Mouse (Mus musculus) forebrain, embryonic 16.5 days (tissue): Measurements from ENCODE around the gene Pfpl. TPM values are rescaled to one million over a fixed set of nuclear protein-coding genes. Genes with fewer than 3 reads are reported as not detected.
A peak's percentile ranks its signal among the peaks of the same experiment; 100 is the strongest.

Experiments used
- ATAC-seq: fragments of 200-750 bp; cut with Nextera tagmentation; 2 replicates; pipeline ENCODE4 v1.8.0; 2017; ENCODE audit warnings: mild to moderate bottlenecking, moderate library complexity
- H3K27ac ChIP-seq: fragments of 300-500 bp; sonication (generic); 2 replicates; pipeline ENCODE4 v1.5.1; 2014; ENCODE audit warnings: low read length, control low read depth
- H3K27me3 ChIP-seq: fragments of 300-500 bp; sonication (generic); replicated peaks from 2 replicates; pipeline ENCODE4 v1.6.1; 2014; ENCODE audit warnings: low read length; ENCODE audit not compliant: control insufficient read depth, insufficient read depth
- H3K36me3 ChIP-seq: fragments of 300-500 bp; sonication (generic); 2 replicates; pipeline ENCODE4 v1.6.1; 2014; ENCODE audit not compliant: control insufficient read depth, insufficient read depth
- H3K4me1 ChIP-seq: fragments of 300-500 bp; sonication (generic); replicated peaks from 2 replicates; pipeline ENCODE4 v1.6.1; 2014; ENCODE audit warnings: low read length; ENCODE audit not compliant: control insufficient read depth, insufficient read depth
- H3K4me2 ChIP-seq: fragments of 300-500 bp; sonication (generic); 2 replicates; pipeline ENCODE4 v1.6.1; 2014; ENCODE audit warnings: mild to moderate bottlenecking, low read length, control low read depth
- H3K4me3 ChIP-seq: fragments of 300-500 bp; sonication (generic); replicated peaks from 2 replicates; pipeline ENCODE4 v1.5.1; 2014; ENCODE audit warnings: mild to moderate bottlenecking, low read length, control low read depth
- H3K9ac ChIP-seq: fragments of 300-500 bp; sonication (generic); replicated peaks from 2 replicates; pipeline ENCODE4 v1.6.1; 2014; ENCODE audit warnings: low read depth, low read length, control low read depth
- H3K9me3 ChIP-seq: fragments of 300-500 bp; sonication (generic); 2 replicates; pipeline ENCODE4 v1.6.1; 2016; ENCODE audit warnings: low read length; ENCODE audit not compliant: control insufficient read depth
- WGBS: fragments of 180-500 bp; shearing (Covaris S2); extraction: QIAGEN DNeasy Blood & Tissue Kit; methylation state at CpG from one replicate; pipeline ENCODE4 v1.1.7; 2014; 5-methylcytosine and 5-hydroxymethylcytosine counted together
- polyA plus RNA-seq: library from polyadenylated mRNA; unstranded; fragments of >200 nt; fragmentation: Nextera tagmentation; extraction: Ambion mirVana; gene quantifications from 2 replicates; pipeline ENCODE4 v1.2.1, GENCODE M21; 2015

Gene Pfpl
- polyA plus RNA-seq, 1 experiment from 2014 or later, result not detected

DNA sequence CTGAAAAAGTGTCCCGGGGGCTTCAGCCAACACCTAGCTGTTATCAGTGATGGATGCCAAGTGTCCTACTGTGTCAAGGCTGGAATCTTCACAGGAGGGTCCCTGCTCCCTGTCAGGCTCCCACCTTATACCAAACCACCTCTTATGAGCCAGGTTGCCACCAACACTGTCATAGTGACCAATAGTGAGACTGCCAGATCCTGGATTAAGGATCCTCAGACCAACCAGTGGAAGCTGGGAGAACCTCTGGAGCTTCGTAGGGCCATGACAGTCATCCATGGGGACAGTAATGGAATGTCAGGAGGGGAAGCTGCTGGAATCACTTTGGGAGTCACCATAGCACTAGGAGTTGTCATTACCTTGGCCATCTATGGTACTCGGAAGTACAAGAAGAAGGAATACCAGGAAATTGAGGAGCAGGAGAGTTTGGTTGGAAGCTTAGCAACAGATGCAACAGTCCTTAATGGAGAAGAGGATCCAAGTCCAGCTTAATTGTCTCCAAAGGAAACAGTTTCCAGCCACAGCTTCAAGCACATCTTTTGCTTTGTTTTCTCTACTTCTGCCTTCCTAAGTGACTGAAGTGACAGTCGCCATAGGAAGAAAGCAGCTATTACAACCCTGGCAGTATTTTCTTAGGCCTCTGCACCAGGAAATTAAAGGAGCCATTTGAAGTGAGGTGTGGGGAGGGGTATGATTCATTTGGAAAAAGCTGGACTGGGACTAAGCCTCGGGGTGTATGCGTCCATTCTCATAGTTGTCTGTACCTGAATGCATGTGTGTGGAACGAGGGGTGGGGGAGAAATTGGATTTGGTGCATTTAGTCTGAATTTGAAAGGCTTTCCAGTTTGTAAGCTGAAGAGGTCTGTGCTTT, 35.4 kb downstream of the Pfpl start:
- no peaks in the 10 kb centered on the region for H3K9me3 ChIP-seq
- H3K27ac ChIP-seq, result no peak overlapping the region
- peak; percentile 11; the same call in 1 of the 2 replicates for ATAC-seq
- no peaks in the 10 kb centered on the region for H3K4me1 ChIP-seq
- no peak overlapping the region for H3K9ac ChIP-seq
- 56% methylated on average over 7 of the region's 7 CpGs for WGBS
- 0 out of 2 replicates have a peak, but pooled peaks cover 1% of the 10 kb centered on the region for H3K36me3 ChIP-seq
- H3K27me3 ChIP-seq, result no peaks in the 10 kb centered on the region
- no peak overlapping the region for H3K4me2 ChIP-seq
- H3K4me3 ChIP-seq, result no peak overlapping the region

DNA sequence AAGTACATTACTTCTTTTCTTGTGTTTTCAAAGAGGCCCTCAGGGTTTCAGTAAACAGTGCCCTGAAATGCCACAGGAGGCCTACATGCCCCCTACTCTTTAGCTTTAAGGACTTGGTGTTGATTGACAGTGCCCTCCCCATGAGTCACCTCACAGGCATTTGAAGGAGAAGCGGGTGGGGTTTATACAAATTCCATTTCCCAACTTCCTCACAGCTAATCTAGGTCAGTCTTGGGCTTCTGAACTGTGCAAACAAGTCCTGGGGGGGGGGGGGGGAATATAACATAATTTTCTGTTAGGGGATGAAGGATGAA, 36.0 kb downstream of the Pfpl start:
- no peaks in the 10 kb centered on the region for H3K27me3 ChIP-seq
- no peaks in the 10 kb centered on the region for H3K9me3 ChIP-seq
- ATAC-seq, result peak; percentile 48
- no peak overlapping the region for H3K4me2 ChIP-seq
- H3K9ac ChIP-seq, result no peak overlapping the region
- no peak overlapping the region for H3K27ac ChIP-seq
- H3K4me1 ChIP-seq, result no peaks in the 10 kb centered on the region
- no peak overlapping the region for H3K4me3 ChIP-seq
- 0 out of 2 replicates have a peak, but pooled peaks cover 2% of the 10 kb centered on the region for H3K36me3 ChIP-seq
- 18% methylated on average over 1 of the region's 1 CpGs for WGBS

DNA sequence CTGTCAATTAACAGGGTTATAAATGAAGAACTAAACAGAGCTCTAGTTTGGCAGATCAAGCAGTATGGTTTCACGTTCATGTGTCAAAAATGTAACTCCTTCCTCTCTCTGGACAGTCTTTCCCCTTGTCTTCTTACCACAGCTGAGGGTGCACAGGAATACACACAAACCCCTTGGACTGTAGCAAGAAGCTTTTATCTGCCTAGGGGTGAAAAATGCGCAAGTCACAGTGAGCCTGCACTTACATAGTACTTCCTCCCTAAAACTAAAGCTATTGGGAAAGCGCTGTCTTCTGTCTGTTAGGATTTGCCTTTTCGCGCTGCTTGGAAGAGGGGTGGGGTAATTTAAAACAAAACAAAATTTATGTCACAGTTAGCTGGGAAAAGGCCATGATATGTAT, 36.4 kb downstream of the Pfpl start:
- no peak for ATAC-seq
- H3K9me3 ChIP-seq, result no peaks in the 10 kb centered on the region
- WGBS, result 76% methylated on average over 5 of the region's 5 CpGs

DNA sequence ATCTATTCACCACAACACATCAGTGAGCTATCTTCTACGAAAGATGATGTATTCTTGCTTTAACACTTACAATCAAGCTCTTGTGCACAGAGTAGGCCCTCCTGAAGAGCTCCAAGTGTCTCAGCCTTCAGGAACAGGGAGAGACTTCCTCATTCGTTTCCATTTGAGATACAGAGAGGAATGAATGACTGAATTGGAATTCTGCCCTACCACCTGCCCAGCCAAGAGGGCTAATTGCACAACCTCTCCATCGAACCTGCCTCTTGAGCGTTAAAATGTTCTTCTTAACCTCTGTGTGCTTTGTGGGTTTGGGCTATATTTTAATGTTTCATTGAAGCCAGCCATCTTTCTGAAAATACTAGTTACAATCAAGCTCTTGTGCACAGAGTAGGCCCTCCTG, 37.0 kb downstream of the Pfpl start:
- Histone ChIP-seq H3K27me3 (no peaks in the 10 kb centered on the region), H3K4me2 (no peak overlapping the region), H3K9ac (no peak overlapping the region), H3K4me3 (no peak overlapping the region), H3K4me1 (no peaks in the 10 kb centered on the region), H3K9me3 (no peaks in the 10 kb centered on the region), H3K27ac (no peak overlapping the region), H3K36me3 (peaks cover 9% of the 10 kb centered on the region)
- ATAC-seq, result no peak
- WGBS, result 61% methylated on average over 4 of the region's 4 CpGs

More for the DNA sequence above, 36.4 kb downstream of the Pfpl start:
- Histone ChIP-seq H3K36me3 (peaks cover 5% of the 10 kb centered on the region), H3K4me1 (no peaks in the 10 kb centered on the region), H3K27me3 (no peaks in the 10 kb centered on the region), H3K9ac (no peak overlapping the region), H3K4me3 (no peak overlapping the region), H3K4me2 (no peak overlapping the region), H3K27ac (no peak overlapping the region)

DNA sequence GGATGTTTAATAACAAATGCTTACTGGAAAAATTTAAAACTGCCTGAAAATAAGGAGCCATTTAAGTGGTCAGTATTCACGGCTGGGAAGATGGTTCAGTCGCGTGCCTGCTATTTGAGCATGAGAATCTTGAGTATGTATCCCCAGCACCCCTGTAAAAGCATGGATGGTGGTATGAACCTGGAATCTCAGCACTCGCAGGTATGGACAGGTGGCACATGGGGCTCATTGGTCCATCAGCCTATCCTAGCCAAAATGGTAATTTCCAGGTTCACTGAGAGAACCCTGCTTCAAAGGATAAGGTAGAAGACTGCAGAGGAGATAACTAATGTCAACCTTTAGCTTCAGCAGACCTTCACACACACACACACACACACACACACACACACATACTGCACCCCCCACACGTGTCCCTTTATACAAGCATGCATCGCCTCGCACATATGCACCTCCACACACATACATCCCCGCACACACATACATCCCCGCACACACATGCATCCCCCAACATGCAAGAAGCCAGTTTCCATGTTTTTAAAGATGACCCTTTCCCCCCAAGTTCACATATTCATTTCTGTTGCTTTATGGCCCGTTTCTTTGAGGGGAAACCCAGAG, 37.9 kb downstream of the Pfpl start:
- ATAC-seq, result no peak

DNA sequence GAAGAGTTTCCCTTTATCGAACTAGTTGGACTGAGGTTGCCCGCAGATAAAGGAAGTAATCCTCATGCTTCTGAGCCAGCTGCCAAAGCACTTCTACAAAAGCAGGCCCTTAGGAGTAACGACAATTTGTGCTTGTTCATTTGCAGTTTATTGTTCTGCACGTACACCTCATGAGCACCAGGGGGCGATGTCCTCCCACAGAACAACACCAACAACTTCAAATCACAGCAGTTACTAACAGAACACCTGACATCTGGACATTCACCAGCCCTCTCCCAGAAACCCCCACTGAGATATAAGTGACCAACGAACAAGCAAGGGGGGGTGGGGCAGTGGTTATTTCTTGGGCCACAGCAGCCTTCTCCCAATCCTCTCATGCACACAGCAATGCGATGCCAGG, 38.5 kb downstream of the Pfpl start:
- 21% methylated on average over 7 of the region's 7 CpGs for WGBS
- Histone ChIP-seq H3K4me1 (no peaks in the 10 kb centered on the region), H3K9ac (no peak overlapping the region), H3K4me3 (no peak overlapping the region), H3K27ac (no peak overlapping the region), H3K4me2 (no peak overlapping the region), H3K9me3 (no peaks in the 10 kb centered on the region), H3K27me3 (no peaks in the 10 kb centered on the region), H3K36me3 (peaks cover 9% of the 10 kb centered on the region)
- peak; percentile 60 for ATAC-seq

More for the DNA sequence above, 37.9 kb downstream of the Pfpl start:
- H3K36me3 ChIP-seq, result peaks cover 9% of the 10 kb centered on the region
- no peaks in the 10 kb centered on the region for H3K9me3 ChIP-seq
- no peaks in the 10 kb centered on the region for H3K27me3 ChIP-seq
- no peaks in the 10 kb centered on the region for H3K4me1 ChIP-seq
- H3K9ac ChIP-seq, result no peak overlapping the region
- no peak overlapping the region for H3K27ac ChIP-seq
- no peak overlapping the region for H3K4me2 ChIP-seq
- WGBS, result 93% methylated on average over 10 of the region's 10 CpGs
- no peak overlapping the region for H3K4me3 ChIP-seq

DNA sequence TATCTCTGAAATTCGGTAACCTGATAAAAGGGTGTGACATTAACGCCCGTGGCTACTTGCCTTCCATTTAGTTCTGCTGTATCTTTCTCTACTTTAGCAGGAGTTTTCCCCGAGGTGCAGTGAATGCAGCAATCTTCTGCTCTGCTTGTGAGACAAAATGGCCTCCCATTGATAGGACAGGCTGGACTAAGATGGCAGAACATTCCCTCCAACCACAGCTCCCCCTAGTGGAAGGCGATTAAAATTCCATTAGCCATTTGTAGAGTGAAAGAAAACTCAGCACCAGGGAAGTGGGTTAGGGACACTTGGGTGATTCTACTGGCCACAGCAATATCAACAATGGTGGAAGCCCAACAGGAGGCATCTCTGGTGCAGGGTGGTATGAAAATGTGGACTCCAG, 39.7 kb downstream of the Pfpl start:
- 84% methylated on average over 5 of the region's 5 CpGs for WGBS
- ATAC-seq, result no peak

DNA sequence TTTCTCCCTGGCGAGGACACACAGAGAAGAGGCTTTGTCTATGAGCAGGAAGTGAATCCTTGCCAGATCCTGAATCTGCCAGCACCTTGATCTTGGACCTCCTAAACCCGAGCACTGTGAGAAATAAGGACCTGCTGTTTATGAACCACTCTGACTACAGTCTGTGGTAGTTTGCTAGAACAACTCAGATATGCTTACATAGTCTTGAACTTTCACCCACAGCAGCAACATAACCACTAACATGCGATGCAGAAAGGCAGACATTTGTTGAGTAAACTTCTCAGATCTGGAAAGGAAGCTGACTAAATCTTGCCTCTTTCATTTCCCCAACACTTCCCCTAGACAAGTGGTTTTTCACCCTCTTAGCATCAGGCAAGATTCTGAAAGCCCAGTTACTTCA, 44.2 kb downstream of the Pfpl start:
- Histone ChIP-seq H3K27me3 (no peaks in the 10 kb centered on the region), H3K4me3 (no peak overlapping the region), H3K9ac (no peak overlapping the region), H3K9me3 (no peaks in the 10 kb centered on the region), H3K4me2 (no peak overlapping the region), H3K4me1 (peaks cover 9% of the 10 kb centered on the region), H3K36me3 (peaks cover 9% of the 10 kb centered on the region), H3K27ac (no peak overlapping the region)
- WGBS, result 68% methylated on average over 3 of the region's 3 CpGs
- ATAC-seq, result no peak

More for the DNA sequence above, 39.7 kb downstream of the Pfpl start:
- Histone ChIP-seq H3K9ac (no peak overlapping the region), H3K27me3 (no peaks in the 10 kb centered on the region), H3K4me2 (no peak overlapping the region), H3K9me3 (no peaks in the 10 kb centered on the region), H3K36me3 (peaks cover 9% of the 10 kb centered on the region), H3K4me1 (no peaks in the 10 kb centered on the region), H3K27ac (no peak overlapping the region), H3K4me3 (no peak overlapping the region)

DNA sequence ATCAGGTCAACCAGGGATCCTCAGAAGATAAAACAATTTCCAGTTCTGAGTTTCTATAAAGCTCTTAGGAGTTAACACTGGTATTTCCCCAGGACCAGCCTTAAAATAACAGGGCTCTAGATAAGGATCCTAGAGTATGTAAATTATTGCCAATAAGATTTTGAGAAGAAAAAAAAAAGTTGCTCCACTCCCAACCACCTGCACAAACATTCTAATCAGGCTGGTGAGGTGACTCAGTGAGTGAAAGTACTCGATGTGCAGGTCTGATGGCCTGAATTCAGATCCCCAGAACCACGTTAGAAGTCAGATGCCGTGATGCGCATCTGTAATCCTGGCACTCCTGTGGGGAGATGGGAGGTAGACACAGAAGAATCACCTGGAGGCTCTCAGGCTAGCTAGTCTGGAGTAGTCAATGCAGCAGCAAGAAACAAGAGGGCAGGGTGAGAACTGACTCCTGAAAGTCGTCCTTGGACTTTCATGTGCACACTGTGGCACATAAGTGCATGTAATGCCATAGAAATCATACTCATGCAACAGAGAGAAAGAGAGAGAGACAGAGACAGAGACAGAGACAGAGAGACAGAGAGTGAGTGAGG, 44.8 kb downstream of the Pfpl start:
- no peak for ATAC-seq
- no peak overlapping the region for H3K4me2 ChIP-seq
- H3K27ac ChIP-seq, result no peak overlapping the region
- H3K27me3 ChIP-seq, result no peaks in the 10 kb centered on the region
- H3K4me1 ChIP-seq, result peaks cover 9% of the 10 kb centered on the region
- H3K9me3 ChIP-seq, result no peaks in the 10 kb centered on the region
- H3K36me3 ChIP-seq, result peaks cover 9% of the 10 kb centered on the region
- WGBS, result 92% methylated on average over 5 of the region's 5 CpGs
- H3K9ac ChIP-seq, result no peak overlapping the region
- H3K4me3 ChIP-seq, result no peak overlapping the region
